Mouse (Mus musculus) embryo, embryonic 11.5 days (tissue): Measurements from ENCODE around the gene Zfp652.
A peak's percentile ranks its signal among the peaks of the same experiment; 100 is the strongest.
"Not testable (repeated sequence)": the region's sequence is repeated elsewhere in the genome, so short reads cannot be mapped to it uniquely, and the experiment has no call there.

ENCODE experiments used
- DNase-seq: peaks from one replicate; pipeline ENCODE4 v3.0.0-alpha.2; 2012; ENCODE audit warnings: low read depth, low spot score

The Zfp652 gene

DNA sequence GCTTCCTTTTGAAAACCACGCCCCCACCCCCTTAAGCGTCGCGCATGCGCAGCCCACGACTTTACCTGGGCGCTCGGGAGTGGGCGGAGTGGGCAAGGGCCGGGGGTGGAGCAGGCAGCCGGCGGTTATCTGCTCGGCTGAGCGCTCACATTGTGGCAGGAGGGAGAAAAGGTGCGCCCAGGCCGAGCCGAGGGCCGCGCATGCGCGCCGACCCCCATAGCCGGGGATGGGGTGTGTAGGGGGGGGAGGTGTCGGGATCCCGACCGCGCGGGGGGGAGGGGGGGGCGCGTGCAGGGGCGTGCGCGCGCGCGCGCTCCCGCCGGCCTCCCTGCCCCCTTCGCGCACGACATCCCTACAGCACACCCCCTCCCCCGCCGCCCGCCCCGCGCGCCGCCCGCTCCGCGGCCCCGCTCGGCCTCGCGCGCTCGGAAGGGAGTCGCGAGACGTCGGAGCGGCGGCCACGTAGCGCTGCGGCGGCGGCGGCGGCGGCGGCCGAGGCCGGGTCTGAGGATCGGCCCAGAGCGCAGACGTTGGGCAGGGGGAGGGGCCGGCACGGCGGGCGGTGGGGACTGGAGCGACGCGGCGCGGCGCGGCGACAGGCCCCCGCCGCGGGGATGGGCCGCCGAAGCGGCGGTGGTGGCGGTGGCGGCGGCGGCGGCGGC lies at the start of gene Zfp652:
Gene Zfp652, plus strand, starts transcription at position 111 of the 662 bp plus-strand sequence.
- peak; percentile 89 for DNase-seq

DNA sequence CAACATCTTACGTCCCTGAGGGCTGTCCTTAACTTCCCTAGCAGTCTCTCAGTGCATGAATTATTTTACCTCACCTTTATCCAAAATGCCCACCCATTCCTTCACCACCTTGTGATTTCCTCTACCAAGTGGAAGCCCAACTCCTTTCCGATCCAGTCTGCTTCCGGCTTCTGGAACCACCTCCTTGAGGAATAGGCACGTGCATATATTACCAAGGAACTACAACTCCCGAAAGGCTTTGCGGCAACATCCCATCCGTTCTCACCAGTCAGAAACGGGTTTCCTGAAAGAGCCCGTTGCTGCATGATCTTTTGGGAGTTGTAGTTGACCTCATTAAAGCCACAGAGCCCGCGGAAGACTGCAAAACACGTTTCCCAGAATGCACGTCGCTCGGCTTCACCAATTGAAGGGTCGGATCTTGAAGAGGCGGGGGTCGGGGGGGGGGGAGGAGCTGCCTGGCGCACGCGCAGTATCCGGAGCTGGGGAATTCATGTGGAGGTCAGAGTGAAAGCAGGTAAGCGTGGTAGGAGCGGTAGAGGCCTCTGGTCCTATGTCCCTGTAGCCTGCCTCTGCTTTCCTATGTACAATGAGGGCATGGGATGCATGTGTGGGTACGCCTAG lies 45.8 kb upstream of the Zfp652 start, which contains the start of gene Phb:
Gene Phb, plus strand, starts transcription at position 429 of the 621 bp plus-strand sequence.
- peak; percentile 95 for DNase-seq

DNA sequence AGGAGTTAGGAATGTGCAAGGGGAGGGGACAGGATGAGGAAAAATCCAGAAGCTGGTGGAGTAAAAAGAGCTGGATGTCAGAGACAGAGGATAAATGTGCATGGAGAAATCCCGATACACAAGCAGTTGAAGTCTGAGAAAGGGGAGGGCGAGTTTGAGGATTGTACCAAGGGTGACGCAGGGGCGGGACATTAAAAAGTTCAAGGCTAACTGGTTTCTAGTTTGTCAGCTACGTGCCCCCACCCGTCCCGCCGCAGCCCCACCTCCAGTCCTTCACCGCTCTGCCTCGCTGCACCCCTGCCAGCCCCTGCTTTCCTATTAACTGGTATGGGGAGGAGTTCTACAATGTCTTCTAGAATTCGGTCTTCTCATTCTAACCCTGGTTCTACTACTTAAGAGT lies 45.3 kb upstream of the Zfp652 start:
- no peak for DNase-seq

DNA sequence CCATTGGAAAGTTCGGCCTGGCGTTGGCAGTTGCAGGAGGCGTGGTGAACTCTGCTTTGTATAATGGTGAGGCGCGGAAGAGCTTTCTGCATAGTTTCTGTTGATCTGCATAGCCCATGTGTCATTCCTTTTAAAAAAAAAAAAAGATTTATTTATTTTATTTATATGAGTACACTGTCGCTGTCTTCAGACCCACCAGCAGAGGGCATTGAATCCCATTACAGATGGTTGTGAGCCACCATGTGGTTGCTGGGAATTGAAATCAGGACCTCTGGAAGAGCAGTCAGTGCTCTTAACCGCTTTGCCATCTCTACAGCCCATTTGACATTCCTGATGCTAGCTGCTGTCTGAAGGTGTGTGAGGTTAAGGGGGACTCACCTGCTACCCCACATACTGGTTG lies 44.4 kb upstream of the Zfp652 start:
- DNase-seq, result not testable (repeated sequence)

DNA sequence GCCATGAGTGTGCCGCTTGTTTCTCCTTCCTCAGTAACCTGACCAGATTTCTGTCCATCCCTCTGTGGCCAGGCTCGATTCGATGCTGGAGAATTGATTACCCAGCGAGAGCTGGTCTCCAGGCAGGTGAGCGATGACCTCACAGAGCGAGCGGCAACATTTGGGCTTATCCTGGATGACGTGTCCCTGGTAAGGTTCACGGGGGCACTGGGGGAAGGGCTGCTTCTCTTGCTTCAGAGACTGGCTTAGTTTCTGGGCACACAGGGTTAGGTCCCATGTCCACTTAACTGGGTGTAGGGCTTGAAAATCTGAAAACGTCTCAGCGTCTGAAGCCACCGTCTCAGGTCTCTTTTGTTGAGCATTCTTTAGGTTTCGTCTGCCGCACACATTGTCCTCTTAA lies 37.0 kb upstream of the Zfp652 start:
- DNase-seq, result no peak

DNA sequence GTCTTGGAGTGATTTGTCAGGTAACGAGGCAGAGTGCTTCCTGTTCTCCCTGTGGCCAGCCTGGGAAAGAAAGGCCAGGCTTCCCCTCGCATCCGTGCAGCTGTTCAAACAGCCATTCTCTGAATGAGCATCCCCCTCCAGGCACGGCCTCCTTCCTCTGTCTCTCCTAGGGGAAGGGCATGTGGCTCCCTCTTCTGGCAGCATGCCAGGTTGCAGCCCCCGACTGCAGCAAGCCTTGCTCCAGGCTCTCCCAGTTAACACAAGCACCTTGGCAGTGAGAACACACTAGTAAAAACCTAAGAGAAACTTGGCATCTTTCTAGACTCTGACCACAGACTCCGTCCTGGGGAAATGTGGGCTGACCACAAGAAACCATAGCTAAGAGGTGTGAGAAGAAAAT lies 36.2 kb upstream of the Zfp652 start:
- peak; percentile 81 for DNase-seq

DNA sequence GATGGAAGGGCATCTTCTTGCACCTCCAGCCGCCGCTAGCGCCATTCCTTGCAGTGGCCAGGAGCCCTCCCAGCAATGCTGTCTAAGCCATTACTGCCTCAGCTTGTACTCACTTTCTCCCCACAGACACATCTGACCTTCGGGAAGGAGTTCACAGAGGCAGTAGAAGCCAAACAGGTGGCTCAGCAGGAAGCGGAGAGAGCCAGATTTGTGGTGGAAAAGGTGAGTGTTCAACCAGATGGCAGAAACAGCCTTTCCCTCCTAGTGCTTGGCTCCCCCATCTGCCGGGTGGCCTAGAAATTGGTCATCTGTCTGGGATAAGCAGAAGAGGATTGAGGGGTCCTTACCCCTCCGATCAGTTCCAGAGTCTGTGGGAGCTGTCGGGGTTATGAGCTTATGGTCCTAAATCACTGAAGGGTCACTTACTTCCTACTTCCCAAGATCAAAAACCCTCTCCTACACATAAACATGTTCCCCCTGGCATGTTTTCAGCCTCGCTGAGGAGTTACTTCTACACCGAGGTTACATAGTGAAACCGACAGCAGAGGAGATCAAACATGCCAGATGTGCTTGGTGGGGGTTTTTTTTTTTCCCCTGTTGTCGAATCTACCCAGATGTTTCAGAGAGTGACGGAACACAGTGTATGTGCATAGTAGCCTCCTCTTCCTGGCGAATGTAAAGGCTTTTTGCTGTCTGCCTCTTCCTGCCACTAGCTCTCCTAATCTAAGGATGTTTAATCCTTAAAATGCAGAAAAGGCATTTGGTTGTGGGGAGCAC lies 34.4 kb upstream of the Zfp652 start:
- no peak for DNase-seq

DNA sequence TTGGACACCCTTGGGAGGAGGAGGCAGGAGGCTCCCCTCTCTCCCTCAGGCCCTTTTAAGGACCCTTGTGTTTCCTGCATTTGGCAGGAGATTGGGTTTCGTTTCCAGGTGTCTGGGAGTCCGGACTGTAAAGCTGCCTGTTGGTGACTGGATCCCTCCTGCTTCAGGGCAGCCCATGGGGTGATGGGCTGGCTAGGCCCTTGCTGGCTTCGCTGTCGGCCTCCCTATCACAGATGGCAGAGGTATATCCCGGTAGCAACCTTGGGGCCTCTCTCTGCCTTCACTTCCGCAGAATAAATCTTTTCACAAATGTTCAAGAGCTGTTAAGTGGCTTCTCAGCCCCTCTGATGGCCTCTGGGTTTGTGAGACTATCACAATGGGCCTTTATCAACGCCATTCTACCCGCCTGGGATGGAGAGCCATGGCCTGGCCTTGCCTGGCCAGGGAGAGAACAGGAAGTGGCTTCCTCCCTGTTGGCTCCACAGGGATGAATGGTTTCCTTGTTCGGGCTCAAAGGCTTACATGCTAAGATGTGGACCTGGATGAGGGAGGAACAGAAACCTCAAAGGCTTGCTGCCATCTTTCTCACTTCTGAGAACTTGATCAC lies 30.4 kb upstream of the Zfp652 start:
- DNase-seq, result peak; percentile 27

DNA sequence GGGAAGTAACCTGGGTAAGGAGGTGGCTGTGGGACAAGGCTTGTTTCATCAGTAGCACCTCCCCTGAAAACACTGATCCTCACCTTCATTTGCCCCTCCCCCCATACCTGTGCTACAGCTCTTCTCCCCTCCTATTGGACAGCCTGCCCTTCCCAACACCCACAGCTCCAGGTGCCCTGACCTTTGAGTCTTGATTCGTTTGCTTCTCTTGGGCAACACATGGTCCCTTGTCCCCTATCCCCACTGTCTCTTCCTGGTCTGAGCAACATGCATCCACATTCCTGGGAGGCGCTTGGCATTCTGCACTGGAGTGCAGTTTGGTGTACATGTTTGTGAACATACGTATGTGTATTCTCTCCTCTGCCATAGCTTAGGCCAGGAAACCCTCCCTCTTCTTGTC lies 29.5 kb upstream of the Zfp652 start:
- DNase-seq, result no peak

DNA sequence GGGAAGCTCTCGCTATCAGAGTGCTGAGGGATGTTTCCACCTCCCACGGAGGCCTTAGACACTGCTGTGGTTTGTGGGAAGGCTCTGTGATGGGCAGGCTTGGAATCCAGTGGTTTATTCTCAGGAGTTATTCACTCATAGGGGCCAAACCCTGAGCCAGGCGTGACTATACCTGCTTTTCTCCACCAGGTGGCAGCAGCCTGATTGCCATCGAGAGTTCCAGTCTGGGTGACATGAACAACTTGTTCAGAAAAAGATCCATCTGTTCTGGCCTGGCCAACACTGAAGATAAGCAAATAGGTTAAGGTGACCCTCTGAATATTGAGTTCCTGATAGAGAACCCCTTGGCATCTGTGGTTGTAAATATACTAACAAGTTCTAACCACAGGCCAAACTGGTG lies 26.4 kb upstream of the Zfp652 start:
- DNase-seq, result peak; percentile 62

DNA sequence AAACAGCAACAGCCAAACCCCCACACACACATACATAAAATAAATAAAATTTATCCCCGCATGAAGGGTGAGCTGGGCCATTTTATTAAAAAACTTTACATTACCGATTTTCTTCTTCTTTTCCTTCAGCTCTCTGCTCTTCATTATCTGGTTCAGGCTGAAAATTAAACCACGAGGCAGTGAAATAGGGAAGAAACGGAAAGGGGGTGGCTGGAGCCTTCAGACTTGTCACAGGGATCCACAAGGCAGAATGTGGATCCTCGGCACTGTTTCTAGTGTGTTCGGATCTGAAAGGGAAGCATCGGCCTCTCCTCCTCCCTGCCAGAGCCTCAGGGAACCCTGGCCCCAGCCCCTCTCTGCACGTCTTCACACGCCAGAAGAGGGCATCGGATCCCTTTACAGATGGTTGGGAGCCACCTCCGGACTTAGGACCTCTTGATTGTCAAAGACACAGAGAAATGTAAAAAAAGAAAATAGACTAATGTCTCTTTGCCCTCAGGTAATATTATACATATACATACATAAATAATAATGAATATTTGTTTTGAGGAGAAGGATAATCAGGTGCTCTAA lies 25.3 kb upstream of the Zfp652 start:
- no peak for DNase-seq

DNA sequence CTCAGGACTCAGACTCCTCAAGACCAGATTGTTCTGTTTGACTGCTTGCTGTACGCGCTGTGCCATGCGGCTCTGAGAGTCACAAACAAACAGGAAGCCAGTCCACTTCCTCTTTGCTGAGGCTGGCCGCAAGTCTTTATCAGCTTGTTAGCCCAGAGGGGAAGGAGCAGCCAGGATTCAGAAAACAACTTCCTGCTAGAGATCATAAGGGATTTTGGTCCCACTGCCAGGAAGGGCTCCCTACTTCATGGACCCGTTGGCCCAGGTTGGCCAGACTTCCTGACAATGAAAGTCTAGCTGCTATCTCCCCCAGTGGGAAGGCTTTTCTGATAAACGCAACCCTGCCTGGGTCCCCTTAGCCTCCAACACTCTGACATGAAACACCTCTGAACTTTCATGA lies 24.0 kb upstream of the Zfp652 start:
- no peak for DNase-seq

DNA sequence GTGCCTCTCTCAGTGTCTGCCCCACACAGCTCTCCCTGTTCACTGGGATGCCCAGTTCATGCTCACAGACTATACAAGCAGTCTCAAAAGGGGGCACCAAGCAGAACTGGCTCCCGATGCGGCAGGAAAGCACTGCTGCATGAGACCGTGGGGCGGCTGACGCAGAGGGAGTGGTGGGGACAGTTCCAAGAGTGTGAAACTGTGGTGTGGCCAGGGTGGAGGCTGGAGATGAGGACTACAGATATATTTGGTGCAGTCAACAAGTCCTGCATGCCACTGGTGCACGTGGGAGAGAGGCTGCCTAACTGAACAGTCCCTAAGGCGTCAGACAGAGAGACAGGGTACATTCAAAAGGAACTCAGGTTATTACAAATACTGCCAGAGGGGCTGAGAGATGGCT lies 23.5 kb upstream of the Zfp652 start:
- DNase-seq, result no peak

DNA sequence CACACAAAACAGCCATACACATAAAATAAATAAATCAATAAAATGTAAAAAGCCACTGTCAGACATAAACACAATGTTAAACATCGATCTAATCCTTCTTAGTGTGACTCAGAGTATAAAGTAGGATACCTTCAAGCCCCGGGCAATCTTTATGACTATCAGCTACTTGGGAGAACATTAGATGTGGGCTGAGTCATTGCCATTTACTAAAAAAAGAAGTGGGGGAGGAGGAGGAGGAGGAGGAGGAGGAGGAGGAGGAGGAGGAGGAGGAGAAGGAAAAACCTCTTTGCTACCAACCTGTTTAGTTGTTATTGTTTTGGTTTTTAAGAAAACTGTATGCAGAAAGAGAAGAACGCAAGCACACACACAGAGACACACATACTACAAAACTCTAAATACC lies 22.9 kb upstream of the Zfp652 start:
- DNase-seq, result no peak

DNA sequence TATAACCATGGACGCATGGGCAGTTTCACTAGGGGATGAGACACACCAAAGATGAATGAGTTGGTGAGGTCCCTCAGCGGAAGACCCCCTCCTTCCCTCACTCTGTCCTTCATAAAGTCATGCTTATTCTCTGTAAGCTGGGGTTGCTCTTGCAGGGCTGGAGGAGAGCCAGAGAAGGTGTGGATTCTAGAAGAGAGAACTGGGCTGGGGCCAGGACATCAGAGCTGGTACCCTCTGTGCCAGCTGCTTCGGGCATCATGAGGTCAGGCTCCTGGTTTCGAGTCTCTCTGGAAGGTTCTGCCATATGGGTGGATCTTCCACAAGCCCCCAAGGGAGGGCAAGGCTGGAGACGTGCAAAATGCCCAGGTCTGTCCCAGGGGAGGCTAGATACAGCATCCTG lies 13.9 kb upstream of the Zfp652 start:
- no peak for DNase-seq

DNA sequence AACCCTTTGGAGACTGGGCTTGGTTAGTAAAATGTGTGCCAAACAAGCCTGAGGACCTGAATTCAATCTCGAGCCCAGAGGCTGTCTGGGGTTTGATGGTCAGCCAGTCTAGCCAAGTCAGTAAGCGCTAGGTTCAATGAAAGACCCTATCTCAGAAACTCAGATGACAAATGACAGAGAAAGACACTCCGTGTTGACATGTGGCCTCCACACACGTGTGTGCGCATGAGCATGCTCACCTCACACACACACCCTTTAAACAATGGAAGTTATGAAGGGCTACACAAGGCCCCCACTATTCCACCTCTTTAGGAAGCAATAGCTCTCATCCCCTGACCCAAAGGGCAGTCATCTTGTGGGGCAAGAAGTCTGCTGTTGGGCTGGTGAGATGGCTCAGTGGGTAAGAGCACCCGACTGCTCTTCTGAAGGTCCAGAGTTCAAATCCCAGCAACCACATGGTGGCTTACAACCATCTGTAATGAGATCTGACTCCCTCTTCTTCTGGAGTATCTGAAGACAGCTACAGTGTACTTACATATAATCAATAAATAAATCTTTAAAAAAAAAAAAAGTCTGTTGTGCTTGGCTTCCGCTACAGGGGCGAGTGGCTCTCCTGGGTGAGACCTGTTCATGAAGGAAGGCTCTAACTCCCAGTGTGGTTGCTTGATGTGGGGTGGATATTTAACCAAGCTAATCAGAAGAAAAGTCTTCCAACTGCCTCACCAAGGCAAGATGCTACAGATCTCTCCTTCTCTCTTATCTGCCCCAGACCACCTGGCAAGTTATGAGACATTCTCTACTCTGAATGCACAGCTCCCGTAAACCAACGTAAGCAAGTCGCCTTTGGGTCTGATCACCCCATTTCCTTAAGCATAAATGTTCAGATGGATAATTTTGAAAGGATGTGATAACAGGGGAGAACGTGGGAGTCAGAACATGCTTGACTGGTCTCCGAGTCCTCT lies 11.4 kb upstream of the Zfp652 start:
- DNase-seq, result no peak

DNA sequence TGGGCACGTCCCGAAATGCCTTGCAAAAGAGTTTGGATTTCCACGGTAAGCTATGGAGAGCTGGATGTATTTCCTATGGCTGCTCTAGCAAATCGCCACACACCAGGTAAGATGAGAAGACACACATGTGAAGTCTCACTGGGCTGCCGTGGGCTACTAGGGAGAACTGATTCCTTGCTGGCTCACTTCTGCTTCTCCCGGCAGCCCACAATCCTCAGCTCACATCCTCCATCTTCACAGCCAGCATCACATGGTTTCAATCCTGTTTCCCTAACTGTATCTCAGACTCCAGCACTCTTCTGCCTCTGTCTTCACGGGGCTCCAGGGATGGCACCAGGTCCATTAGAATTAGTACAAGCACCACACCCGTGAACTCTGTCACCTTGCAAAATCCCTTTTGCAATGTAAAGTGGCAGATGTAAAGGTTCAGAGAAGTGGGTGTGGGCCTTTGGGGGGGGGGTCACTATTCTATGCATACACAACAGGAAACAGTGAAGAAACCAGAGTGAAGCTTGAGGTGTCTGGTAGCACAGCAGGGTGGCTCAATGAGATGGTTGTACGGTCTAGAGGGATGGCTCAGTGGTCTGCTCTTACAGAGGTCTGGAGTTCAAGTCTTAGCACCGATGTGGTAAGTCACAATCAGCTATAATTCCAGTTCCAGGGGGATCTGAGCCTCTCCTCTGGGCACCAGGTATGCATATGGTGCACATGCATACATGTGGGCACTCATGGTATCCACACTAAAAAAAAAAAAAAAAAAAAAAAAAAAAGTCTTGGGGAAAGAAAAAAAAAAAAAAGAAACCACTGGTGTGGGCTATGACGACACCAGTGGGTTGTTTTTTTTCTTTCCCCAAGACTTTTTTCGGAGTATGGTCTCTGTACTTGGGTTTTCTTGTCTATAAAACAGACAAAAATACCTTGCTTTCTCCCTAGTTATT lies 8.2 kb upstream of the Zfp652 start:
- no peak for DNase-seq

DNA sequence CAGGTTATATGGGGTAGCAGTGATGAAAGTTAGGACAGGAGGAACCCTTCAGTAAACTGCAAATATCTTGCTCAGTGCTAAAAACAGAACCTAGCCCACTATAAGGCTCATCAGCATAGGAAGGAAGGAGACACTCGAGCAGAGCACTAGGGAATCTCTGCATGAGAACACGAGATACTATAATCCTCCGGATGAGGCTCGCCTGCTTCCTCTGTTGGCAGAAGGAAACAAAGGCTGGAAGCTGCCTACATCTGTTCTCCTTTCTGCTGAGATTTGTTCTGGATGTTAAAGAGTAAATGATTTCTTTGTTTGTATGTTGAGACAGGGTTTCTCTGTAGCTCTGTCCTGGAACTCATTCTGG lies 7.5 kb upstream of the Zfp652 start:
- DNase-seq, result no peak

DNA sequence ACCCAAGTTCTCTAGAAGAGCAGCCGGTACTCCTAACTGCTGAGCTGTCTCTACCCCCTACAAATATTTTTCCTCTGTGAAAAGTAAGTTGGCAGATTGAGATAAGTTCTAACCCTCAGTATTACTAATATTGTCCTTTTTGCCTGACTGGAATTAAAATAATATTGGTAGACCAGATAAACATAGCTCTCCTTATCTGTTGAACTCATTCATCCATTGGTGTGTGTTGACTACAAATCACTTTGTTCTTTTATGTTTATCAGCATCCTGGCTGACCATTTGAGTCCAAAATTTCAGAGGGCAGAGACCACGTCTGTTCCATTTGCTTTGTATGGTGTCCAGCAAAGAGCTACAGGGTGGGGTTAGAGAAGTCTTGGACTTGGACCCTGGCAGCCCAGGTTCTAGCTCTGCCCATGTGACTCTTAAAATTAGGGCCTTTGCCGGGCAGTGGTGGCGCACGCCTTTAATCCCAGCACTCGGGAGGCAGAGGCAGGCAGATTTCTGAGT lies 2.9 kb upstream of the Zfp652 start:
- no peak for DNase-seq

DNA sequence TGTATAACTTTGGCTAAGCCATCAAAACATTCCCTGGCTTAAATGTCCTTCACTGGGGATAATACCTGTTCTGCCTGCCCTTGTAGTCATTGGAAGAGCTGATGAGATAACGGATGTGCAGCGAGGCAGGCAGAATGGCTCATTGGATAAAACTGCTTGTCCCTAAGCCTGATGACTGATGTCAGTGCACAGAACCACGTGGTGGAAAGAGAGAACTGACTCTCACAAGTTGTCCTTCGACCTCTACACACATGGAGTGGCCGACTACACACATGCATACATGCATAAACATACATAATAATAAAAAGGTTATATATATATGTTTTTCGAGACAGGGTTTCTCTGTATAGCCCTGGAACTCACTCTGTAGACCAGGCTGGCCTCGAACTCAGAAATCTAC lies 2.0 kb upstream of the Zfp652 start:
- no peak for DNase-seq
